Mouse (Mus musculus): ENCODE data around the gene Tns3. TPM values are rescaled to one million over a fixed set of nuclear protein-coding genes. Genes with fewer than 3 reads are reported as not detected.

The Tns3 gene
- polyA plus RNA-seq, 1 experiment from 2014 or later, result 4.1 TPM

GRCm38 (mm10) chr11:8659061-8659460 is 5.3 kb downstream of the Tns3 start:
- no peaks in the 10 kb centered on the region for H3K36me3 ChIP-seq (ENCODE audit: control insufficient read depth, insufficient read depth)
- no peaks in the 10 kb centered on the region; the same call in 1 of the 2 replicates for H3K4me1 ChIP-seq (ENCODE audit: control insufficient read depth, low read depth, low read length)
- H3K4me3 ChIP-seq (ENCODE audit: low read depth, low read length), result no peak overlapping the region
- no peak overlapping the region for H3K4me2 ChIP-seq (ENCODE audit: low read depth, low read length)
- no peak overlapping the region for H3K27ac ChIP-seq (ENCODE audit: low read length)
- no peak overlapping the region for H3K9ac ChIP-seq (ENCODE audit: low read depth, low read length)
- WGBS (ENCODE audit: insufficient replicate concordance), result 60% methylated on average over 6 of the region's 6 CpGs
- no peaks in the 10 kb centered on the region for H3K27me3 ChIP-seq (ENCODE audit: control insufficient read depth, insufficient read depth, low read depth, low read length)
- no peak for ATAC-seq (ENCODE audit: low read depth)
- H3K9me3 ChIP-seq (replicated peaks; ENCODE audit: control insufficient read depth, low read length), result no peaks in the 10 kb centered on the region

- no peak for ATAC-seq (ENCODE audit: low read depth)
- Histone ChIP-seq H3K4me1 (ENCODE audit: control insufficient read depth, low read depth, low read length) (no peaks in the 10 kb centered on the region; the same call in 1 of the 2 replicates), H3K27me3 (ENCODE audit: control insufficient read depth, insufficient read depth, low read depth, low read length) (no peaks in the 10 kb centered on the region), H3K9ac (ENCODE audit: low read depth, low read length) (no peak overlapping the region), H3K4me3 (ENCODE audit: low read depth, low read length) (no peak overlapping the region), H3K36me3 (ENCODE audit: control insufficient read depth, insufficient read depth) (no peaks in the 10 kb centered on the region), H3K4me2 (ENCODE audit: low read depth, low read length) (no peak overlapping the region), H3K27ac (ENCODE audit: low read length) (no peak overlapping the region), H3K9me3 (replicated peaks; ENCODE audit: control insufficient read depth, low read length) (no peaks in the 10 kb centered on the region)
- 57% methylated on average over 8 of the region's 8 CpGs for WGBS (ENCODE audit: insufficient replicate concordance)
These were observed 6.8 kb downstream of the Tns3 start for GRCm38 (mm10) chr11:8657493-8657892.

GRCm38 (mm10) chr11:8656448-8657393 is 7.6 kb downstream of the Tns3 start:
- Histone ChIP-seq H3K9me3 (replicated peaks; ENCODE audit: control insufficient read depth, low read length) (no peaks in the 10 kb centered on the region), H3K27ac (ENCODE audit: low read length) (no peak overlapping the region), H3K27me3 (ENCODE audit: control insufficient read depth, insufficient read depth, low read depth, low read length) (no peaks in the 10 kb centered on the region), H3K4me3 (ENCODE audit: low read depth, low read length) (no peak overlapping the region), H3K36me3 (ENCODE audit: control insufficient read depth, insufficient read depth) (no peaks in the 10 kb centered on the region), H3K4me2 (ENCODE audit: low read depth, low read length) (no peak overlapping the region), H3K9ac (ENCODE audit: low read depth, low read length) (no peak overlapping the region), H3K4me1 (ENCODE audit: control insufficient read depth, low read depth, low read length) (no peaks in the 10 kb centered on the region; the same call in 1 of the 2 replicates)
- no peak for ATAC-seq (ENCODE audit: low read depth)
- WGBS (ENCODE audit: insufficient replicate concordance), result 54% methylated on average over 12 of the region's 12 CpGs

- 71% methylated on average over 13 of the region's 13 CpGs for WGBS (ENCODE audit: insufficient replicate concordance)
- H3K9ac ChIP-seq (ENCODE audit: low read depth, low read length), result no peak overlapping the region
- H3K27ac ChIP-seq (ENCODE audit: low read length), result no peak overlapping the region
- no peak overlapping the region for H3K4me2 ChIP-seq (ENCODE audit: low read depth, low read length)
- H3K36me3 ChIP-seq (ENCODE audit: control insufficient read depth, insufficient read depth), result no peaks in the 10 kb centered on the region
- H3K27me3 ChIP-seq (ENCODE audit: control insufficient read depth, insufficient read depth, low read depth, low read length), result no peaks in the 10 kb centered on the region
- no peak overlapping the region for H3K4me3 ChIP-seq (ENCODE audit: low read depth, low read length)
- ATAC-seq (ENCODE audit: low read depth), result no peak
- no peaks in the 10 kb centered on the region; the same call in 1 of the 2 replicates for H3K4me1 ChIP-seq (ENCODE audit: control insufficient read depth, low read depth, low read length)
- no peaks in the 10 kb centered on the region for H3K9me3 ChIP-seq (replicated peaks; ENCODE audit: control insufficient read depth, low read length)
These were observed 10.5 kb downstream of the Tns3 start for GRCm38 (mm10) chr11:8653800-8654295.

GRCm38 (mm10) chr11:8652792-8653645 is 11.3 kb downstream of the Tns3 start:
- ATAC-seq (ENCODE audit: low read depth), result no peak
- WGBS (ENCODE audit: insufficient replicate concordance), result 57% methylated on average over 10 of the region's 10 CpGs
- H3K27me3 ChIP-seq (ENCODE audit: control insufficient read depth, insufficient read depth, low read depth, low read length), result no peaks in the 10 kb centered on the region
- H3K9ac ChIP-seq (ENCODE audit: low read depth, low read length), result no peak overlapping the region
- no peaks in the 10 kb centered on the region for H3K9me3 ChIP-seq (replicated peaks; ENCODE audit: control insufficient read depth, low read length)
- no peak overlapping the region for H3K4me3 ChIP-seq (ENCODE audit: low read depth, low read length)
- no peak overlapping the region for H3K4me2 ChIP-seq (ENCODE audit: low read depth, low read length)
- H3K27ac ChIP-seq (ENCODE audit: low read length), result no peak overlapping the region
- no peaks in the 10 kb centered on the region for H3K36me3 ChIP-seq (ENCODE audit: control insufficient read depth, insufficient read depth)
- H3K4me1 ChIP-seq (ENCODE audit: control insufficient read depth, low read depth, low read length), result no peaks in the 10 kb centered on the region; the same call in 1 of the 2 replicates

GRCm38 (mm10) chr11:8652116-8652714 is 12.1 kb downstream of the Tns3 start:
- 63% methylated on average over 10 of the region's 10 CpGs for WGBS (ENCODE audit: insufficient replicate concordance)
- Histone ChIP-seq H3K4me3 (ENCODE audit: low read depth, low read length) (no peak overlapping the region), H3K36me3 (ENCODE audit: control insufficient read depth, insufficient read depth) (no peaks in the 10 kb centered on the region), H3K27me3 (ENCODE audit: control insufficient read depth, insufficient read depth, low read depth, low read length) (no peaks in the 10 kb centered on the region), H3K4me1 (ENCODE audit: control insufficient read depth, low read depth, low read length) (no peaks in the 10 kb centered on the region; the same call in 1 of the 2 replicates), H3K4me2 (ENCODE audit: low read depth, low read length) (no peak overlapping the region), H3K9me3 (replicated peaks; ENCODE audit: control insufficient read depth, low read length) (no peaks in the 10 kb centered on the region), H3K27ac (ENCODE audit: low read length) (no peak overlapping the region), H3K9ac (ENCODE audit: low read depth, low read length) (no peak overlapping the region)
- no peak for ATAC-seq (ENCODE audit: low read depth)

- H3K9ac ChIP-seq (ENCODE audit: low read depth, low read length), result no peak overlapping the region
- no peaks in the 10 kb centered on the region; the same call in 1 of the 2 replicates for H3K4me1 ChIP-seq (ENCODE audit: control insufficient read depth, low read depth, low read length)
- H3K9me3 ChIP-seq (replicated peaks; ENCODE audit: control insufficient read depth, low read length), result no peaks in the 10 kb centered on the region
- no peak overlapping the region for H3K4me2 ChIP-seq (ENCODE audit: low read depth, low read length)
- 66% methylated on average over 10 of the region's 10 CpGs for WGBS (ENCODE audit: insufficient replicate concordance)
- H3K4me3 ChIP-seq (ENCODE audit: low read depth, low read length), result no peak overlapping the region
- ATAC-seq (ENCODE audit: low read depth), result no peak
- no peak overlapping the region for H3K27ac ChIP-seq (ENCODE audit: low read length)
- no peaks in the 10 kb centered on the region for H3K27me3 ChIP-seq (ENCODE audit: control insufficient read depth, insufficient read depth, low read depth, low read length)
- H3K36me3 ChIP-seq (ENCODE audit: control insufficient read depth, insufficient read depth), result no peaks in the 10 kb centered on the region
These were observed 12.8 kb downstream of the Tns3 start for GRCm38 (mm10) chr11:8651448-8652035.

GRCm38 (mm10) chr11:8645609-8646008 is 18.7 kb downstream of the Tns3 start:
- no peak for ATAC-seq (ENCODE audit: low read depth)
- H3K27me3 ChIP-seq (ENCODE audit: control insufficient read depth, insufficient read depth, low read depth, low read length), result no peaks in the 10 kb centered on the region
- H3K4me3 ChIP-seq (ENCODE audit: low read depth, low read length), result no peak overlapping the region

More at GRCm38 (mm10) chr11:8645609-8646008, 18.7 kb downstream of the Tns3 start:
- no peaks in the 10 kb centered on the region for H3K4me1 ChIP-seq (ENCODE audit: control insufficient read depth, low read depth, low read length)
- H3K9me3 ChIP-seq (replicated peaks; ENCODE audit: control insufficient read depth, low read length), result no peaks in the 10 kb centered on the region
- 72% methylated on average over 3 of the region's 3 CpGs for WGBS (ENCODE audit: insufficient replicate concordance)
- no peaks in the 10 kb centered on the region for H3K36me3 ChIP-seq (ENCODE audit: control insufficient read depth, insufficient read depth)
- no peak overlapping the region for H3K9ac ChIP-seq (ENCODE audit: low read depth, low read length)
- no peak overlapping the region for H3K4me2 ChIP-seq (ENCODE audit: low read depth, low read length)
- H3K27ac ChIP-seq (ENCODE audit: low read length), result no peak overlapping the region
